Mouse (Mus musculus) kidney, adult 2 months (tissue): ENCODE results near the gene Per1. TPM values are rescaled to one million over a fixed set of nuclear protein-coding genes. Genes with fewer than 3 reads are reported as not detected.

Experiments
- DNase-seq: peaks from one replicate; pipeline ENCODE4 v3.0.0; 2021
- H3K27ac ChIP-seq: fragments of 200-500 bp; 2 replicates; pipeline ENCODE4 v1.5.1; 2012; ENCODE audit warnings: low read depth, low read length, control low read depth, inconsistent platforms; ENCODE audit not compliant: insufficient read depth
- H3K27me3 ChIP-seq: fragments of 200-500 bp; replicated peaks from 2 replicates; pipeline ENCODE4 v1.6.1; 2012; ENCODE audit warnings: mild to moderate bottlenecking, moderate library complexity, low read length, inconsistent platforms; ENCODE audit not compliant: control insufficient read depth, insufficient read depth
- H3K36me3 ChIP-seq: fragments of 200-500 bp; 2 replicates; pipeline ENCODE4 v1.6.1; 2012; ENCODE audit warnings: mild to moderate bottlenecking, moderate library complexity, low read length, inconsistent platforms; ENCODE audit not compliant: control insufficient read depth, insufficient read depth
- H3K4me1 ChIP-seq: fragments of 200-500 bp; 2 replicates; pipeline ENCODE4 v1.6.1; 2011; ENCODE audit warnings: low read length; ENCODE audit not compliant: control insufficient read depth, insufficient read depth
- H3K4me3 ChIP-seq: fragments of 200-500 bp; 2 replicates; pipeline ENCODE4 v1.5.1; 2011; ENCODE audit warnings: mild to moderate bottlenecking, low read depth, low read length, control low read depth; ENCODE audit not compliant: insufficient read depth
- CTCF ChIP-seq: fragments of 200-500 bp; conservative IDR thresholded peaks from 2 replicates; pipeline ENCODE4 v1.5.1; 2011; ENCODE audit warnings: low read depth, mild to moderate bottlenecking, control low read depth, low read length, moderate library complexity, mixed read lengths; ENCODE audit not compliant: insufficient read depth, insufficient read length
- POLR2A ChIP-seq: fragments of 200-500 bp; IDR thresholded peaks from one replicate; pipeline ENCODE4 v1.6.1; 2011; ENCODE audit warnings: low read depth, low read length, control low read depth
- WGBS: fragments of 180-500 bp; shearing (Covaris S2); methylation state at CpG from one replicate; pipeline ENCODE4 v1.1.7; 2018; 5-methylcytosine and 5-hydroxymethylcytosine counted together
- polyA plus RNA-seq: library from polyadenylated mRNA; depleted of rRNA; stranded (reverse); fragments of >200 nt; gene quantifications from 2 replicates; pipeline ENCODE4 v1.2.3, GENCODE M21; 2012

The Per1 gene
- polyA plus RNA-seq, 1 experiment, result 13.5 TPM

- peaks cover 18% of the 10 kb centered on the region for H3K4me1 ChIP-seq
- DNase-seq, result no peak
- H3K36me3 ChIP-seq, result peaks cover 24% of the 10 kb centered on the region
- WGBS, result 87% methylated on average over 20 of the region's 20 CpGs
- no peak overlapping the region for H3K4me3 ChIP-seq
- TF ChIP-seq CTCF (no peak), POLR2A (no peak)
- H3K27me3 ChIP-seq, result no peaks in the 10 kb centered on the region
- H3K27ac ChIP-seq, result no peak overlapping the region
Observed at GRCm38 (mm10) chr11:69100639-69101360, 5.8 kb downstream of the Per1 start.

GRCm38 (mm10) chr11:69101604-69102402, 6.8 kb downstream of the Per1 start:
- H3K4me1 ChIP-seq, result peaks cover 18% of the 10 kb centered on the region
- no peak overlapping the region for H3K27ac ChIP-seq
- H3K36me3 ChIP-seq, result peaks cover 26% of the 10 kb centered on the region
- DNase-seq, result no peak
- WGBS, result 93% methylated on average over 21 of the region's 21 CpGs
- TF ChIP-seq POLR2A, result no peak
- TF ChIP-seq CTCF, result no peak
- H3K4me3 ChIP-seq, result no peak overlapping the region
- no peaks in the 10 kb centered on the region for H3K27me3 ChIP-seq

GRCm38 (mm10) chr11:69102403-69102725, 7.3 kb downstream of the Per1 start:
- no peak for DNase-seq
- WGBS, result 86% methylated on average over 7 of the region's 7 CpGs
- Histone ChIP-seq H3K27ac (no peak overlapping the region), H3K4me3 (no peak overlapping the region), H3K4me1 (peaks cover 16% of the 10 kb centered on the region), H3K27me3 (no peaks in the 10 kb centered on the region), H3K36me3 (peaks cover 28% of the 10 kb centered on the region)
- TF ChIP-seq CTCF (no peak), POLR2A (no peak)

- no peak for TF ChIP-seq POLR2A
- TF ChIP-seq CTCF, result no peak
- Histone ChIP-seq H3K36me3 (peaks cover 30% of the 10 kb centered on the region), H3K4me1 (peaks cover 8% of the 10 kb centered on the region), H3K27me3 (no peaks in the 10 kb centered on the region), H3K4me3 (no peak overlapping the region), H3K27ac (no peak overlapping the region)
- DNase-seq, result no peak
- 96% methylated on average over 14 of the region's 14 CpGs for WGBS
Observed at GRCm38 (mm10) chr11:69103121-69103520, 8.1 kb downstream of the Per1 start.

GRCm38 (mm10) chr11:69103531-69104435, 8.8 kb downstream of the Per1 start:
- Histone ChIP-seq H3K27ac (no peak overlapping the region), H3K27me3 (no peaks in the 10 kb centered on the region), H3K4me1 (peaks cover 4% of the 10 kb centered on the region; the same call in 1 of the 2 replicates), H3K4me3 (no peak overlapping the region), H3K36me3 (peaks cover 34% of the 10 kb centered on the region)
- whole genome bisulfite sequencing, result 85% methylated on average over 15 of the region's 15 CpGs
- TF ChIP-seq CTCF, result no peak
- TF ChIP-seq POLR2A, result no peak
- no peak for DNase-seq

- H3K4me3 ChIP-seq, result no peak overlapping the region
- peaks cover 4% of the 10 kb centered on the region; the same call in 1 of the 2 replicates for H3K4me1 ChIP-seq
- no peak overlapping the region for H3K27ac ChIP-seq
- DNase-seq, result no peak
- no peaks in the 10 kb centered on the region for H3K27me3 ChIP-seq
- H3K36me3 ChIP-seq, result peaks cover 39% of the 10 kb centered on the region
- TF ChIP-seq CTCF (no peak), POLR2A (no peak)
- WGBS, result 88% methylated on average over 14 of the region's 14 CpGs
Observed at GRCm38 (mm10) chr11:69104487-69104886, 9.5 kb downstream of the Per1 start.

GRCm38 (mm10) chr11:69105227-69105626, 10.2 kb downstream of the Per1 start:
- WGBS, result 92% methylated on average over 6 of the region's 6 CpGs
- TF ChIP-seq CTCF (no peak), POLR2A (no peak)
- peaks cover 39% of the 10 kb centered on the region for H3K36me3 ChIP-seq
- no peak for DNase-seq
- no peak overlapping the region for H3K27ac ChIP-seq
- H3K4me1 ChIP-seq, result peaks cover 1% of the 10 kb centered on the region; the same call in 1 of the 2 replicates
- no peaks in the 10 kb centered on the region for H3K27me3 ChIP-seq
- no peak overlapping the region for H3K4me3 ChIP-seq
